Mouse (Mus musculus) gastrocnemius, postnatal 25 days (tissue): ENCODE results near the gene Eif4g3. TPM values are rescaled to one million over a fixed set of nuclear protein-coding genes. Genes with fewer than 3 reads are reported as not detected.
A peak's percentile ranks its signal among the peaks of the same experiment; 100 is the strongest.

Source experiments
- DNase-seq: peaks from one replicate; pipeline ENCODE4 v3.0.0; 2022
- total RNA-seq, 2 experiments: library from RNA; stranded (reverse); gene quantifications; 1 replicate in 1 of 2; 2 replicates in 1 of 2; pipeline ENCODE4 v1.2.3; 2021

The Eif4g3 gene
- total RNA-seq, 2 experiments from 2014 or later, result 93.1 to 94.8 TPM

GRCm38 (mm10) chr4:138163836-138164235 is 171.0 kb downstream of the Eif4g3 start:
- no peak for DNase-seq

- DNase-seq, result no peak
Observed at GRCm38 (mm10) chr4:138164860-138165259, 172.0 kb downstream of the Eif4g3 start.

- no peak for DNase-seq
Observed at GRCm38 (mm10) chr4:138166519-138166918, 173.7 kb downstream of the Eif4g3 start.

GRCm38 (mm10) chr4:138168162-138168561 is 175.3 kb downstream of the Eif4g3 start:
- no peak for DNase-seq

- DNase-seq, result no peak
Observed at GRCm38 (mm10) chr4:138169420-138169819, 176.6 kb downstream of the Eif4g3 start.

- no peak for DNase-seq
Observed at GRCm38 (mm10) chr4:138172686-138173085, 179.9 kb downstream of the Eif4g3 start.

- no peak for DNase-seq
Observed at GRCm38 (mm10) chr4:138179391-138179790, 186.6 kb downstream of the Eif4g3 start.

GRCm38 (mm10) chr4:138180719-138181118 is 187.9 kb downstream of the Eif4g3 start:
- DNase-seq, result no peak

GRCm38 (mm10) chr4:138184056-138184455 is 191.2 kb downstream of the Eif4g3 start:
- no peak for DNase-seq

GRCm38 (mm10) chr4:138184573-138184981 is 191.8 kb downstream of the Eif4g3 start:
- DNase-seq, result no peak

- DNase-seq, result no peak
Observed at GRCm38 (mm10) chr4:138185961-138186360, 193.1 kb downstream of the Eif4g3 start.

GRCm38 (mm10) chr4:138187995-138188394 is 195.2 kb downstream of the Eif4g3 start:
- DNase-seq, result no peak

GRCm38 (mm10) chr4:138192561-138192960 is 199.7 kb downstream of the Eif4g3 start:
- DNase-seq, result no peak

- no peak for DNase-seq
Observed at GRCm38 (mm10) chr4:138200769-138201168, 207.9 kb downstream of the Eif4g3 start.

GRCm38 (mm10) chr4:138201696-138202095 is 208.9 kb downstream of the Eif4g3 start:
- no peak for DNase-seq

GRCm38 (mm10) chr4:138210116-138210515 is 217.3 kb downstream of the Eif4g3 start:
- no peak for DNase-seq

- DNase-seq, result no peak
Observed at GRCm38 (mm10) chr4:138213861-138214260, 221.0 kb downstream of the Eif4g3 start.

GRCm38 (mm10) chr4:138215671-138216199 is 222.9 kb downstream of the Eif4g3 start:
- DNase-seq, result no peak

- DNase-seq, result peak; percentile 65
Observed at GRCm38 (mm10) chr4:138216200-138216890, 223.5 kb downstream of the Eif4g3 start, which contains the start of gene Hp1bp3. Gene Hp1bp3, plus strand, starts transcription at chr4:138216296.

GRCm38 (mm10) chr4:138216891-138217392 is 224.1 kb downstream of the Eif4g3 start:
- peak; percentile 99 for DNase-seq

GRCm38 (mm10) chr4:138217441-138217840 is 224.6 kb downstream of the Eif4g3 start:
- DNase-seq, result peak; percentile 31

- no peak for DNase-seq
Observed at GRCm38 (mm10) chr4:138217951-138218685, 225.3 kb downstream of the Eif4g3 start.

- no peak for DNase-seq
Observed at GRCm38 (mm10) chr4:138219331-138219730, 226.5 kb downstream of the Eif4g3 start.
